Mouse (Mus musculus): ENCODE results near the gene Unk. TPM values are rescaled to one million over a fixed set of nuclear protein-coding genes. Genes with fewer than 3 reads are reported as not detected.

Gene Unk
- total RNA-seq, 2 experiments from 2014 or later = 6.9 to 7.9 TPM

GRCm38 (mm10) chr11:116102472-116102871 lies 72.3 kb downstream of the Unk start:
- no peak for ATAC-seq (replicated peaks; ENCODE audit: low FRiP score, poor library complexity, severe bottlenecking)

- no peak for ATAC-seq (replicated peaks; ENCODE audit: low FRiP score, poor library complexity, severe bottlenecking)
Measured at GRCm38 (mm10) chr11:116103572-116103971, 73.5 kb downstream of the Unk start.

- peak; percentile 21; the same call in 1 of the 2 replicates for ATAC-seq (replicated peaks; ENCODE audit: low FRiP score, poor library complexity, severe bottlenecking)
Measured at GRCm38 (mm10) chr11:116104006-116104646, 74.0 kb downstream of the Unk start.

- no peak for ATAC-seq (replicated peaks; ENCODE audit: low FRiP score, poor library complexity, severe bottlenecking)
Measured at GRCm38 (mm10) chr11:116105065-116105464, 74.9 kb downstream of the Unk start.

- no peak for ATAC-seq (replicated peaks; ENCODE audit: low FRiP score, poor library complexity, severe bottlenecking)
Measured at GRCm38 (mm10) chr11:116106154-116106962, 76.2 kb downstream of the Unk start.

GRCm38 (mm10) chr11:116106963-116107776 lies 77.0 kb downstream of the Unk start:
- ATAC-seq (replicated peaks; ENCODE audit: low FRiP score, poor library complexity, severe bottlenecking) = no peak

GRCm38 (mm10) chr11:116107777-116108285 lies 77.7 kb downstream of the Unk start:
- no peak for ATAC-seq (replicated peaks; ENCODE audit: low FRiP score, poor library complexity, severe bottlenecking)

- no peak for ATAC-seq (replicated peaks; ENCODE audit: low FRiP score, poor library complexity, severe bottlenecking)
Measured at GRCm38 (mm10) chr11:116108464-116109137, 78.5 kb downstream of the Unk start.

- ATAC-seq (replicated peaks; ENCODE audit: low FRiP score, poor library complexity, severe bottlenecking) = no peak
Measured at GRCm38 (mm10) chr11:116109441-116110081, 79.4 kb downstream of the Unk start.

- ATAC-seq (replicated peaks; ENCODE audit: low FRiP score, poor library complexity, severe bottlenecking) = no peak
Measured at GRCm38 (mm10) chr11:116110131-116110530, 80.0 kb downstream of the Unk start.

GRCm38 (mm10) chr11:116110540-116110939 lies 80.4 kb downstream of the Unk start:
- ATAC-seq (replicated peaks; ENCODE audit: low FRiP score, poor library complexity, severe bottlenecking) = no peak

Other genes starting within 250 kb of the Unk start
- gene Caskin2, start 216.7 kb upstream of the Unk start, total RNA-seq (2015; ENCODE audit: low replicate concordance) = 4.0 and 4.8 TPM in 2 replicates
- 2.0 and 3.1 TPM in 2 replicates for gene Caskin2, start 216.7 kb upstream of the Unk start, total RNA-seq (2017; ENCODE audit: low replicate concordance)
- 1.7 and 5.6 TPM in 2 replicates for gene Tsen54, start 215.6 kb upstream of the Unk start, total RNA-seq (2015; ENCODE audit: low replicate concordance)
- gene Tsen54, start 215.6 kb upstream of the Unk start, total RNA-seq (2017; ENCODE audit: low replicate concordance) = 1.4 and 2.2 TPM in 2 replicates
- gene Llgl2, start 206.3 kb upstream of the Unk start, total RNA-seq (2015; ENCODE audit: low replicate concordance) = 3.3 and 5.4 TPM in 2 replicates
- 0.34 TPM in 1 of 2 replicates, not detected in the other for gene Llgl2, start 206.3 kb upstream of the Unk start, total RNA-seq (2017; ENCODE audit: low replicate concordance)
- gene Myo15b, start 171.9 kb upstream of the Unk start, total RNA-seq (2015; ENCODE audit: low replicate concordance) = not detected in 2 replicates
- gene Myo15b, start 171.9 kb upstream of the Unk start, total RNA-seq (2017; ENCODE audit: low replicate concordance) = not detected in 2 replicates
- 14.2 and 17.9 TPM in 2 replicates for gene Smim5, start 130.4 kb upstream of the Unk start, total RNA-seq (2015; ENCODE audit: low replicate concordance)
- gene Smim5, start 130.4 kb upstream of the Unk start, total RNA-seq (2017; ENCODE audit: low replicate concordance) = 17.1 and 19.2 TPM in 2 replicates
- 7.5 and 7.9 TPM in 2 replicates for gene Smim6, start 118.3 kb upstream of the Unk start, total RNA-seq (2015; ENCODE audit: low replicate concordance)
- gene Smim6, start 118.3 kb upstream of the Unk start, total RNA-seq (2017; ENCODE audit: low replicate concordance) = 0.26 and 1.5 TPM in 2 replicates
- gene Sap30bp, start 97.0 kb upstream of the Unk start, total RNA-seq (2015; ENCODE audit: low replicate concordance) = 3.6 and 6.3 TPM in 2 replicates
- 75.6 and 96.5 TPM in 2 replicates for gene Sap30bp, start 97.0 kb upstream of the Unk start, total RNA-seq (2017; ENCODE audit: low replicate concordance)
- 6.3 and 8.3 TPM in 2 replicates for gene Recql5, start 96.8 kb upstream of the Unk start, total RNA-seq (2015; ENCODE audit: low replicate concordance)
- 15.3 and 31.6 TPM in 2 replicates for gene Recql5, start 96.8 kb upstream of the Unk start, total RNA-seq (2017; ENCODE audit: low replicate concordance)
- gene Itgb4, start 55.6 kb upstream of the Unk start, total RNA-seq (2015; ENCODE audit: low replicate concordance) = not detected in 2 replicates
- not detected in 2 replicates for gene Itgb4, start 55.6 kb upstream of the Unk start, total RNA-seq (2017; ENCODE audit: low replicate concordance)
- 1.5 and 4.8 TPM in 2 replicates for gene Galk1, start 17.6 kb upstream of the Unk start, total RNA-seq (2015; ENCODE audit: low replicate concordance)
- gene Galk1, start 17.6 kb upstream of the Unk start, total RNA-seq (2017; ENCODE audit: low replicate concordance) = 3.6 and 4.5 TPM in 2 replicates
- gene H3f3b, start 2.4 kb upstream of the Unk start, total RNA-seq (2015; ENCODE audit: low replicate concordance) = 366 and 401 TPM in 2 replicates
- gene H3f3b, start 2.4 kb upstream of the Unk start, total RNA-seq (2017; ENCODE audit: low replicate concordance) = 384 and 542 TPM in 2 replicates
- 4.2 and 4.8 TPM in 2 replicates for gene Unc13d, start 47.6 kb downstream of the Unk start, total RNA-seq (2015; ENCODE audit: low replicate concordance)
- 4.3 and 7.0 TPM in 2 replicates for gene Unc13d, start 47.6 kb downstream of the Unk start, total RNA-seq (2017; ENCODE audit: low replicate concordance)
- gene Wbp2, start 56.7 kb downstream of the Unk start, total RNA-seq (2015; ENCODE audit: low replicate concordance) = 105 and 125 TPM in 2 replicates
- gene Wbp2, start 56.7 kb downstream of the Unk start, total RNA-seq (2017; ENCODE audit: low replicate concordance) = 58.0 and 68.8 TPM in 2 replicates
- 1.0 and 2.5 TPM in 2 replicates for gene Trim47, start 96.9 kb downstream of the Unk start, total RNA-seq (2015; ENCODE audit: low replicate concordance)
- gene Trim47, start 96.9 kb downstream of the Unk start, total RNA-seq (2017; ENCODE audit: low replicate concordance) = 1.3 TPM in 1 of 2 replicates, not detected in the other
- 0.38 and 2.3 TPM in 2 replicates for gene Trim65, start 100.8 kb downstream of the Unk start, total RNA-seq (2015; ENCODE audit: low replicate concordance)
- 0.28 and 3.3 TPM in 2 replicates for gene Trim65, start 100.8 kb downstream of the Unk start, total RNA-seq (2017; ENCODE audit: low replicate concordance)
- gene Mrpl38, start 108.5 kb downstream of the Unk start, total RNA-seq (2015; ENCODE audit: low replicate concordance) = 10.0 and 19.8 TPM in 2 replicates
- 5.2 and 6.7 TPM in 2 replicates for gene Mrpl38, start 108.5 kb downstream of the Unk start, total RNA-seq (2017; ENCODE audit: low replicate concordance)
- 6.1 and 14.6 TPM in 2 replicates for gene Fbf1, start 137.8 kb downstream of the Unk start, total RNA-seq (2015; ENCODE audit: low replicate concordance)
- 6.0 and 6.7 TPM in 2 replicates for gene Fbf1, start 137.8 kb downstream of the Unk start, total RNA-seq (2017; ENCODE audit: low replicate concordance)
- gene Ten1, start 168.5 kb downstream of the Unk start, total RNA-seq (2015; ENCODE audit: low replicate concordance) = 10.4 and 14.4 TPM in 2 replicates
- gene Ten1, start 168.5 kb downstream of the Unk start, total RNA-seq (2017; ENCODE audit: low replicate concordance) = 2.7 and 6.4 TPM in 2 replicates
- gene Acox1, start 168.7 kb downstream of the Unk start, total RNA-seq (2015; ENCODE audit: low replicate concordance) = 8.3 and 8.6 TPM in 2 replicates
- 11.3 and 12.7 TPM in 2 replicates for gene Acox1, start 168.7 kb downstream of the Unk start, total RNA-seq (2017; ENCODE audit: low replicate concordance)
- not detected in 2 replicates for gene Evpl, start 207.8 kb downstream of the Unk start, total RNA-seq (2015; ENCODE audit: low replicate concordance)
- 0.09 and 0.56 TPM in 2 replicates for gene Evpl, start 207.8 kb downstream of the Unk start, total RNA-seq (2017; ENCODE audit: low replicate concordance)
- gene Srp68, start 243.9 kb downstream of the Unk start, total RNA-seq (2015; ENCODE audit: low replicate concordance) = 7.5 and 11.7 TPM in 2 replicates
- 8.5 and 15.1 TPM in 2 replicates for gene Srp68, start 243.9 kb downstream of the Unk start, total RNA-seq (2017; ENCODE audit: low replicate concordance)

Data from erythroblast, adult 5-6 weeks (primary cell).